Mouse (Mus musculus) cerebellum, postnatal 14 days (tissue): ENCODE results near the gene Rasl12.

Source experiments
- DNase-seq, 2 experiments: peaks; one replicate each; pipeline ENCODE4 v3.0.0; 2021; ENCODE audit warnings: mixed read lengths in 2 of 2

Gene Rasl12

GRCm38 (mm10) chr9:65444692-65445091, 46.4 kb downstream of the Rasl12 start:
- DNase-seq = no peak

GRCm38 (mm10) chr9:65447951-65448350, 49.6 kb downstream of the Rasl12 start:
- DNase-seq = no peak

GRCm38 (mm10) chr9:65458975-65459374, 60.7 kb downstream of the Rasl12 start:
- no peak for DNase-seq

- peak in 1 of 2 experiments; percentile 16 for DNase-seq
Measured at GRCm38 (mm10) chr9:65460198-65460597, 61.9 kb downstream of the Rasl12 start.

GRCm38 (mm10) chr9:65460732-65461442, 62.6 kb downstream of the Rasl12 start, which contains the start of gene Spg21:
TSS of gene Spg21 (plus strand) at chr9:65460947.
- DNase-seq = peak; percentile 98 to 99

GRCm38 (mm10) chr9:65462544-65462943, 64.2 kb downstream of the Rasl12 start:
- DNase-seq = no peak

- DNase-seq = peak; percentile 21 to 35
Measured at GRCm38 (mm10) chr9:65464161-65464560, 65.9 kb downstream of the Rasl12 start.
